Mouse (Mus musculus): Measurements from ENCODE around the gene Ficd. TPM values are rescaled to one million over a fixed set of nuclear protein-coding genes. Genes with fewer than 3 reads are reported as not detected.

Ficd gene
- total RNA-seq, 4 experiments from 2014 or later = 10.2 to 11.6 (median 10.8) TPM

DNA sequence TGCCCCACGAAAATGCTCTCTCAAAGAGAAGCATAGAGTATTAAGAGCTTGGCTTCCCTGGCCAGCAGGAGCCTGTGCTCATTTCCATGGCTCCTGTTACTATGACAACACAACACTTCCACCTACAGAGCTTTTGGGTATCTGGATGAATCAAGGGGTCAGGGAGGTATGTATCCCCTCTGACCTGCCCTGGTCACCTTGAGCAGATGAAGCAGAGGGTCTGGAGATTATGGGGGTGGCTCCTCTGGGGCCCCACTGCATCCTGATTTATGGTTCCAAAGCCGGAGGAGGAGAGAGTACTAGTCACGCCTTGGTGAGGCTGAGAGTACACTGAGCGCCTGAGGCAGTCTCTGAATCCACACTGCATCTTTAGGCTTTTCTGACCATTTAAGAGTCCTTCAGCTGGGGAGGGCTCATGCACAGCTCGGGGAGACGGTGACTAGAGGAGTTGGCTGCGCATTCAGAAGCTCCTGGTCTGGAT, 4.9 kb upstream of the Ficd start:
- DNase-seq (ENCODE audit: low spot score) = no peak

DNA sequence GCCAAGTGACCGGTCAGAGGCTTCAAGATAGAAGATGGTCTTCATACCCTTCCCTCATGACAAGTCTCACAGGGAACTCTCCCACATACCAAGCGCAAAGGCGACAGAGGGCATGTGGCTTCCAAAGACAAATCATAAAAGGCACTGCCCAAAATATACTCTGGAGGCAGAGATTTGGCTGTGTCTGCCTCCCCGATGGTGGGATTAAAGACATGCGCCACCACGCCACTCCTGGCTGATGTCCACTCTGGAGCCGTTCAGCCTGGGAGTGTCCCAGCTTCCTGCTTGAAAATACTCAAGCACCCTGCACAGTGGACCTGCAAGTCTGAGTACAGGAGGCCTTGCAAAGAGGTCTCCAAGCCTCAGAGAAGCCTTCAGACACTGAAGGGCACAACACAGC, 4.4 kb upstream of the Ficd start:
- DNase-seq (ENCODE audit: low spot score) = no peak

DNA sequence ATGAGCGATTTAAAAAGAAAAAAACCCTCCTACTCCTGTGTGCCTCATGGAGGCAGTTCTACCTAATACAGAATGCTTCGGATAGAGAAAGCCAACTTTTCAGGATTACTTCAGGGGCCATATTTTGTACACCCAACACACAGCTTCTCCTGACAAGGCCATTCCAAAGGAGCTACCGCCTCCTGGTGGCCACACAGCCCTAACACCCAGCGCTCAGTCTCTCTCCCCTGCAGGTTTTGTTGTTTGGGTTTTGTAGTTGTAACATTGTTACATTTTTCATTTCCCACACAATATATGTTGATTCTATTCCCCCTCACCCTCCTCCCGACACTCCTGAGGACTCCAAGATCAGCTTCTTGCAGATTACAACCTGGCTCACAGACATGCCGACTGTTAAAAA, 3.4 kb upstream of the Ficd start:
- peak; percentile 21 for DNase-seq (ENCODE audit: low spot score)

DNA sequence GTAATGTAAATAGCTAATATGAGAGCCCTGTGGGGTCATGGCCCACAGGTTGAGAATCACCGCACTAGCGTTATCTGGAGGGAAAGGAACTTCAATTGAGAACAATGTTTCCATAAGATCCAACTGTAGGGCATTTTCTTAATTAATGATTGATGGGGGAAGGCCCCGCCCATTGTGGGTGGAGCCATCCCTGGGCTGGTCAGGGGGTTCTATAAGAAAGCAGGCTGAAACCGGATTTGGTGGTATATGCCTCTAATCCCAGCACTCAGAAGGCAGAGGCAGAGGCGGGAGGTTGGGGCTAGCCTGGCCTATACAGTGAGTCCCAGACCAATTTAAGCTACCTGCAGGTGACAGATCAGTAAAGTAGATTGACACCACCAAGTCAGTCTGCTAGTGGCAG, 1.2 kb upstream of the Ficd start:
- DNase-seq (ENCODE audit: low spot score) = no peak

DNA sequence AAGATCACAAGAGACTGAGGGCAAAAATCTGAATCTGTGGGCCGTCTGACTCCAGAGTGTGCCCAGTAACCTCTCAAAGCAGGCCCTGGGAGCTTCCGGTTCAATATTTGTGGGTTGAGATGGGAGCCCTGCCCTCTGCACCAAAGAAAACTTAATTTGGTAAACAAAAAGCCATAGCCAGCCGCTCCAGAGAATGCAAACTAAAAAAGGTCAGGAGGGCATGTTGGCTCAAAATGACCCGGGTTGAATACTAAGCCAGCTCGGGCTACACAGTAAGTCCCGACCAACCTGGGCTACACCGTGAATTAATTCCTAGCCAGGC, 619 bp upstream of the Ficd start:
- DNase-seq (ENCODE audit: low spot score) = no peak

DNA sequence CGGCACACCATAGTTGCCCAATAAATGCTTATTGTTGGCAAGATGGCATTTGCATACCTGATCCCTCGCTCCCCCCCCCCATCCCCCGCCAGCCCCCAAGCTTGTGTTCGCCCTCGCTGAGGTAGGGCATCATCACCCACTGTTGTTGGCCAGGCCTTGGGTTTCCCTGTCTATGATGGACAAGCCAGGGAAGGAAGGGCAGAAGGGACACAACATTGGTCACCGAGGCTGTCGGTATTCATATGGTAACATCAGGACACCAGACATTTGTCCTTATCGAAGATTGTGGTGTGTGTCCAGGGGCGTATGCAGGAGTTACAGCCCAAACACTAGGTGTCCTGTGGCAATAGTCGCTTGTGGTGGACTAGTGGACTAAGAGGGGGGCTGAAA, 505 bp downstream of the Ficd start:
- DNase-seq (ENCODE audit: low spot score) = no peak

DNA sequence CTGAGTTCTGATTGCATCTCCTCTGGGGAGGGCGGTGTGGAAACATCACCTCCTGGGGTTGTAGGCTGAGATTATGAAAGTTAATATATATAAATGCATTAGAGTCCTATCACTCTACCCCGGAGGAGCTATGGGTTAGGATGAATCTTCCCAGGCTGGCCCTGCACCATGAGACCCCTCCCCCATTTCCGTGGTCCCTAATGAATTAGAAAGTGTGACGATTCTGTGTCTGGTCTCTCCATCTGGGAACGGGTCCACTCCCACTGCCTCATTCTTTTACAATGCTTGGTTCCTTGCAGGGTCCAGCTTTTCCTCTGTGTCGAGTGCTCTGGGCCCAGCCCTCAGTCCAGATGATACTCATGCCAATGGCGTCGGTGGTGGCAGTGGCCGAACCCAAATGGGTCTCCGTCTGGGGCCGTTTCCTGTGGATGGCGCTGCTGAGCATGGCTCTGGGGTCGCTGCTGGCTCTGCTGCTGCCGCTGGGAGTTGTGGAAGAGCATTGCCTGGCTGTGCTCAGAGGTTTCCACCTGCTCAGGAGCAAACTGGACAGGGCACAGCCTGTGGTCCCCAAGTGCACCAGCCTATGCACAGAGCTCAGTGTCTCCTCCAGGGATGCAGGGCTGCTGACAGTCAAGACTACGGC, 1.0 kb downstream of the Ficd start:
- DNase-seq (ENCODE audit: low spot score) = no peak

DNA sequence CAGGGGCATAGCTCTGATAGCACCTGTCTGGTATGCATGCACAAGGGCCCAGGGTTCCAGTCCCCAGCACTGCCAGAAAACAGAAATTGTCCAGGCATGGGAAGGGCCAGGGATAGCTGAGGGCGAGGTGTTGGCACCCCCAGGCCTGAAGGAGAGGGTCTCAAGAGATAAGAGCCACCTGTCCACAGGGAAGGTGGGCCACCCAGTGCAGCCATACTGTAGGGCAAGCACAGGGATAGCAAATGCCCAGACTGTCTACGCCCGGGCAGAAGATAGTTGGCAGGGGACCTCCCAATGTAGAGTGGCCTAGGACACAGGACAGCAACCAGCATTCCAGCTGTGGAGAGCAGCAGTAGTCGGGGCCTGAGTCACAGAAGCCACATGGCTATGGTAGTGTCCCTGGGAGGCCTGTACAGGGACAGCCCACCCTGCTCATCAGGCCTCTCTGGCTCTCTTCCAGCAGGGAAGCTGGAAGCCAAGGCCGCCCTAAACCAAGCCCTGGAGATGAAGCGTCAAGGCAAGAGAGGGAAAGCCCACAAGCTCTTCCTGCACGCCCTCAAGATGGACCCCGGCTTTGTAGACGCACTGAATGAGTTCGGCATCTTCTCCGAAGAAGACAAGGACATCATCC, 2.1 kb downstream of the Ficd start:
- no peak for DNase-seq (ENCODE audit: low spot score)

DNA sequence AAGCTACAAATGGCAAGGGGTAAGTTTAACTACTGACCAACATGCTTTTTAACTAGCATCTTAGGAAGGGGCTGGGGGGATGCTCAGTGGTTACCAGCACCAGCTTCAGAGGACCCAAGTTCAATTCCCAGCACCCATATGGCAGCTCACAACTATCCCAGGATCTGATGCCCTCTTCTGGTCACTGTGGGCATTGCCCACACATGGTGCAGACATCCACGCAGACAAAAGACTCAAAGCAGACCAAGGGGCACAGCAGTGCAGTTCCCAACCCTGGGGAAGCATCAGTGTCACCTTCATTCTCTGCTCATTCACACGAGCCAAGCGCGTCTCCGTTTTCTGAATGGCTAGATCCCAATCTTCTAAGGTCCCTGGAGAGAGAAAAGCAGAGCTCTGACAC, 12.0 kb downstream of the Ficd start:
- no peak for DNase-seq (ENCODE audit: low spot score)

DNA sequence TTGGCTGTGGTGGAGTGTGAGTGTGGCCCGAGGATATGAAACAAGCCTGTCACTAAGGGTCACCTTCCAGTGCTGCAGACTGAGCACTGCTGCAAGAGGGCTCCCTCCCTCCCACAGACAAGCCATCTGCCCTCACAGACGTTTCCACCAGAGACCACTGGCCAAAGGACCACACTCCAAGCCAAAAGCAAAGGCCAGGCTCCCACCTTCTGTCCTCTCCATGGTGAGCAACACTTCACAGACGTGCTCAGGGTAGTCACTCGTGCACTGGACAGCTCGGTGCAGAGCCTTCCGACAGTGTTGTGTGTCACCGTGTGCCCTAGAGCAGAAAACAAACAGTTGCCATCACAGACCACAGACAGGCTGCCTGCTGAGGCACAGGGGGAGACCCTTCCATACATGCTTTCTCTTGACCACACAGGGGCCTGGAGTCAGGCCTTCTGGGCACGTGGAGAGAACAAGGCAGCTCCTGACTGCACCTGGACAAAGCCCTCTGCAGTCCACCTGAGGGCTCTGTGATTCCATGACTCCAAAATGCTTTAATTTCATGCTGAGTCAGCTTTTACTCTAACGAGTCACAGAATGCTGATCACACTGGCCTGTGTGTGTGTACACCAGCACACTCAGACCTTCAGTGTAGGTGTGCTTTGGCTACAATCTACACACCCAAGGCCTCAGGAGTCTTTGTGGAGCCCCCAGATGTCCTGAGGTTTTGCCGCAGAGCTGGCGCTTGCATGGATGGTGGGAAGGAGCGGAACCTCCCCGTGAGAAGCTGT, 13.1 kb downstream of the Ficd start:
- DNase-seq (ENCODE audit: low spot score) = no peak

DNA sequence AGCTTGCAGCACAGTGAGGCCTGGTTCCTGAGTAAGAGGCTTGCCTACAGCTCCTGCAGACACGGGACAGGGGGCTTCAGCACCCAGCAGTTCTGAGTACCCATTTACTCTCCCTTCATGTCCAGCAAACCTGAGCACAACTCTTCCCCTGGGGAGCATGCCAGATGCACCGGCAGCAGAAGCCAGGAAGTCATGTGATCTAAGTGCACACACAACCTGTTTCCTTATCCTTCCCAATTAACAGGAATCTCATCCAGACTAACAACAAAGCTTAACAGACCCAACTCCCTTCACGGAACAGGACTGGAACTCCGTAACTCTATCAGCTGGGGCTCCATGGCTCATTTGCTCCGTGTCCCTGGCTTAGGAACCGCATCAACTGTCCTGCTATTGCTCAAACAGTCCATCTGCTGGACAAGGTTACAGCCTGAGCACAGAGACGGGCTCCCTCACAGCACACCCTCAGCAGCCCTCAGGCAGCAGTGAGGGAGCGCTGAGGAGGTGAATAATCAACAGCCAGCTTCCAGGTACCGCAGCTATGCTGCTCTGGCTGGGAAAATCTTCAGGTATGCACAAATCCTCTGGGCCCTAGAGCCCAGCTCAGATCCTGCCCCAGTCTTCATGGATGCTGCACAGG, 16.0 kb downstream of the Ficd start:
- DNase-seq (ENCODE audit: low spot score) = no peak

DNA sequence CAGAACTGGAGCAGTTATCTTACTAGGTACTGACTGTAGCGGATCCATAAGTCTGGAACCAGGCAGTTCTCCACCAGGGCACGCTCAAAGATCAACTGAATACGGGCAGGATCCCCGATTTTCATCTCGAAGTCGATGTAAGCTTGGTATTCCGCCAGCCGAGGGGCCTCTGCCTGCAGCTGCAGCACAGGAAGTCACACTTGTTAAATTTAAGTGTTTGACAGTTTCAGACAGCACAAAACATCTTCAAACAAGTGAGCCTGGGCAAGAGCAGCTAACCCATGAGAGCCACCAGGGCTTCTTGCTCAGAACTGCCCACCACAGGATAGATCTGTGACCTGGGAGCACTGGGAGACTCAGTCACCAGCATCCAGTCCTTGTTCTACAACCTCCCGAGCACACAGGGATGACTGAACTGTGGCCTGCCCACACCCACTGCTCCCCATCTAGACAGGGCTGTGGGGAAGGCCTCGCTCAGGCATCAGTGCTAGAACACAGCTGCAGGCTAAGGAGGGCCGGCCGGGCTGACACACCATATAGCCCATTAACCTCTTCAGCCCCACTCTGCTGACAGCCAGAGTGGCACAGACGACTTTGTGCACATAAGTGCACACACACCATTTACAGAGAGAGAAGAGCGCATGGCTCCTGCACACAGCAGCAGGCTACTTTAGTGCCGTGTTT, 19.9 kb downstream of the Ficd start:
- no peak for DNase-seq (ENCODE audit: low spot score)

DNA sequence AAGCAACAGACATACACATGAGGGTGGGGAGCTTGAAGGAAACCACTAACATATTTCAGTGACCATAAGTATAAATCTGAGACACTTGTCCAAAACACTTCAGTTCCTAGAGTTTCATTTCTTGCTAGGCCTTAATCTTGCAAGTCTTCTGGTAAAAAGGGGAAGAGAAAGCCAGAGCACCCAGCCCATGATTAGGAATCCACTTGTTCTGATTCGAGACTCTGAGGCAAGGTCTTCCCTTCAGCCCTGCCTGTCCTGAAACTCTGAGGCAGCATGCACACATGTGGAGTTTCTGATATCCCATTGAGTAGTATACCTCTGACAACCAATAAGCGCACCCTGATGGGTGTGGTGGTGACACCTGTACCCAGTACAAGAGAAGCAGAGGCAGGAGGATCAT, 26.0 kb downstream of the Ficd start:
- no peak for DNase-seq (ENCODE audit: low spot score)

DNA sequence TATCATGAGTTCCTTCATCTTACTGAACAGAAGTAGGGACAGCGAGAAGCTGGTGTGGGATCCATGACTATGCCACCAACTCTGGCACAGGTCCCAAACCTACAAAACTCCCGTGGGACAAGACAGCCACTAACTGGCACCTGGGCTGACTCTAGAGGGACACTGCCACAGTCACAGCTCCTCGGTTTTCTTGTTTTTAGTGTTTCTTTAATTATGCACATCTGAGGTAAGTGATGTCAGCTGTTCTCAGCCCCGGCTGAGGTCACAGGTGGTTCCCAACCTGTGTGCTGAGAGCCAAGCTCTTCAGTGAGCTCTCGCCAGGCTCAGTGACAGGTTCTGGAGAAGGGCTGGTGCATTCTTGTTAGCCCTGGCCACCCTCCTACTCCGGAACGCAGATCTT, 28.8 kb downstream of the Ficd start:
- no peak for DNase-seq (ENCODE audit: low spot score)

DNA sequence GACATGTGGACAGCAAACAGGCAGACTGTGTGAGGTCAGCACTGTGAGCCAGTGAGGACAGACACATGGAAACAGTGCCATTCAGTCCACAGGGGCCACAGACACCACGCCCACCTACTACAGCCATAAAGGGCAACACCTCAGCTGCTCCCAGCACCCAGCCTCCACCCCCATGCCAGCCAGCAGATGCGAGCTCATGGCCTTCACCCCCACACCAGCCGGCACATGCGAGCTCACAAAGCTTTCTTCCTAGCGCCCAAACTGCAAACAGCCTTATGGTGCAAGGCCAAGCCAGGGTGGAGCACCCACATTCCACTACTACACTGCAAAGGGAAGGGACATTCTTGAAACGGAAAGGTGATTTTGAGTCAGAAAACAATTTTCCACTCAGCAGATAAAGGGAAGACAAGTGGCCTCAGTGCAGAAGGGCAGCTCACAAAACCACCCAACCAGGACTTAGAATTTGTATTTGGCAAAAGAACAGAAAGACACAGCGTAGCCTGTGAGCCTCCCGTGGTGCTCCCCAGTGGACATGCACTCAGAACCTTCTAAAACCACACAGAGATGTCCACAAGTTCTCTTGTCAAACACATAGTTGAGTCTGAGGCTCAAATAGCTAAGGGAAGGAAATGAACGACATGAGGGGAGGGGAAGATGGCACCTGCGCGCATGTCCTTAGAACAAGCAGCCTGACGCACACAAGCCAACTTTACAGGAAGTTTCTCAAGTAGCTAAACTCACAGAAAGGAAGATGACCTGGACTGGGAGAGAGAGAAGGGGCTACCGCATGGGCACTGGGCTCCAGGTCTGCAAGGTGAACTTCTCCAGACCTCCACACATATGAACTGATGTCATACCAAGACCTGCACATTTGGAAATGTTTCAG, 30.3 kb downstream of the Ficd start:
- no peak for DNase-seq (ENCODE audit: low spot score)

DNA sequence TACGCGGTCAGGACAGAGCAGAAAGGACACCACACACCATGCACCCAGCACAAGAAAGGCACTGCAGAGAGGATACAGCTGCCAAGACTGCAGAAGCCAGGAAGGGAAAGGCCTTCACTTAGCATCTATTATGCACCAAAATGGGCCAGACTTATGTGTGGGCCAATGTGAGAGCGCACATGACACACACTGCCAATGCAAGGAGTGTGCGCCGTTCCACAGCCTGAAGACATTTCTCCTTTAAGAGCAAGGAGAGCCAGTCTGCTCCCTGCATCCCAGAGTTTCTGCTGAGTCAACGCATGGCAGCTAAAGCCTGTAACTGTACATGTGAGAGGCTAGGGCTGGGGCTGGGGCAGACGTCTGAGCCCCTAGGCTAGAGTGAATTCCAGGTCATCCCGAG, 33.2 kb downstream of the Ficd start:
- no peak for DNase-seq (ENCODE audit: low spot score)

DNA sequence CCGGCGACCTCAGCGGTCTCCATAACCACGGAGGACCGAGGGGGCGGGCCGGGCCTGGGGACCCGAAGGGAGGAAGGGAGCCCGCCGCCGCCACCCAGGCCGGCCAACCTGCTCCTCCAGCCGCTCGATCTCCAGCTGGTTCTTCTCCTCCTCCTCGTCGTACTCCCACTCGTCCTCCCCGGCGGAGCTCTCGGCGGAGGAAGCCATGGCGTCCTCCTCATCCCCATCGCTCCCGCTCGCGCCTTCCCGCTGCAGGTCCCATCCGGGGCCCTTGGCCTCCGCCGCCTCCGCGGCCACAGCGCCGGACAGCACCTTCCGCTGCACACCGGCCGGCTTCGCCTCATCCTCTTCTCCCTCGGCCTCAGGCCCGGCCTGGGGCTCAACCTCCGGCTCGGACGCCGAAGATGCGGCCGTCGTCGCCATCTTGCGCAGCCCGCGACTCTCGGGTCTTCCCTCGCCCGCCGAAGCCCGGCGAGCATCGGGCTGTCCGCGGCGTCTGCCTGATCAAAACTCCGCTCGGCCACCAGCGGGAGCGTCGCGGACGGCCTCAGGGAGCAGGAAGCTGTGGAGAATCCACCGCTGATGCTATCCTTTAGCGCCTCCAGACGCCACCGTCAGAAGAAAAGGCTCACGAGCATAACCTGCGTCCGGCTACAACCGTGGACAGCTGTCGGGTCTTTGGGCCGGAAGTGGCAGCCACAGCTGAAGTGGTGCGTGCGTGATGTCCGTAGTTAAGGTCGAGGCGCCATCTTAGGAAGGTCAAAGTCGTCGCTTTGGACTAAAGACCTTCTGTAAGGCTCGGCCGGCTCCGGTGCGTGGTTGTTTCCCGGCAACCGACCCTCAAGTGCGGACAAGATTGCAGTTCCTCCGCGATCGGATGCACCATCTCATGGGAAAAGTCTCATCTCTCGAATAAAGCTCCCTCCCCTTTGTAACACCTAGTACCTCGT, 35.9 kb downstream of the Ficd start:
- DNase-seq (ENCODE audit: low spot score) = peak; percentile 85

DNA sequence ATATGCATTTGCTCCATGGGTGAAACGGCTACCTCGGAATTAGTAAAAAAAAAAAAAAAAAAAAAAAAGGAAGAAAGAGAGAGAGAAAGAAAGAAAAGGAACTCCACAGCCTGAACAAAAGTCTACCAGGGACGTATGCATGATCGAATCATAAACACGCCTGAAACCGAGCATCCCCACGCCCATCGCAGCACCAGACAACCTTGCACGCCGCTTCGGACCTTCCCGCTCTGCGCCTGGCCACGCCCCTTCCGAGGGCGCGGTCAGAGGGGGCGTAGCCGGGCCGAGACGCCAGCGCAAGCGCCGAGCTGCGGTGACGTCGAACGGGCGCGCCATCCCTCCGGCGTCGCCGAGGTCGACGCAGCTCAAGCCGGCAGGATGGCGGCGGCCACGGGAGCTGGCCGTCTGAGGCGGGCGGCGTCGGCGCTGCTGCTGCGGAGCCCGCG, 36.9 kb downstream of the Ficd start, which contains the start of the genes Sart3 and Iscu:
Sart3 (minus strand) TSS at position 61 of the 446 bp plus-strand sequence.
Iscu (plus strand) TSS at position 299 of the 446 bp plus-strand sequence.
- DNase-seq (ENCODE audit: low spot score) = peak; percentile 91

DNA sequence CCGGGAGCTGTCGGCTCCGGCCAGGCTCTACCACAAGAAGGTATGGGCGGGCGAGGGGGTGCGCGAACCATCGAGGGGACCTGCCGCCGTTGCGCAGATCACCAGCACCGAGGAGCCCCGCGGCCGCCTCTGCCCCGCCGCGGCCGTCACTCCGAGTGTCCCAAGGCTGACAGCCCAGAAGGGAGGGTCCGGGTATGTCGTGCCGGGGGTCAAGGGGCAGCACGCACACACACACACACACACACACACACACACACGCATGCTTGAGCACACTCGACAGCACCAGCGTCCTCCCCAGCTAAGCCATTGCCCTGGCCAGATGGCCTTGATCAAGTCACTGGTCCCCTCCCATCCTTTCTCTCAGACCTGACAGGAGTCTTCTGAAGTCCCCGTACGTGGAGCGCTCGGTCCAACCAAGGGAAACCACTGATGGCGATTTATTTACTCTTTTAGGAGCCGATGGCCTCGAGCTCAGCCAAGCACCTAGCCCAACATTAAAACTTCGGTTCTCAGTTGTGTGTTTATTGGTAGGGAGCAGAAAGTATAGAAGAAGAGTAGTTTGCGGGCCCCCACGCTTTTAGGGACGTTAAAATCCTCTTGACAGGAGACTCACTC, 37.4 kb downstream of the Ficd start:
- no peak for DNase-seq (ENCODE audit: low spot score)

All from heart, adult 8-10 months (tissue).